Mouse (Mus musculus) limb, embryonic 10.5 days (tissue): Measurements from ENCODE around the gene Tpcn1. TPM values are rescaled to one million over a fixed set of nuclear protein-coding genes. Genes with fewer than 3 reads are reported as not detected.

Source experiments
- DNase-seq: peaks from one replicate; pipeline ENCODE4 v3.0.0-alpha.2; 2017; ENCODE audit warnings: low spot score
- H3K27ac ChIP-seq: fragments of 300-500 bp; sonication (generic); 2 replicates; pipeline ENCODE4 v1.5.1; 2016; ENCODE audit warnings: mild to moderate bottlenecking
- H3K27me3 ChIP-seq: fragments of 300-500 bp; sonication (generic); 2 replicates; pipeline ENCODE4 v1.6.1; 2016; ENCODE audit warnings: low read depth, mild to moderate bottlenecking; ENCODE audit not compliant: poor library complexity, severe bottlenecking
- H3K36me3 ChIP-seq: fragments of 300-500 bp; sonication (generic); 2 replicates; pipeline ENCODE4 v1.6.1; 2016; ENCODE audit warnings: mild to moderate bottlenecking, moderate library complexity
- H3K4me1 ChIP-seq: fragments of 300-500 bp; sonication (generic); 2 replicates; pipeline ENCODE4 v1.6.1; 2016
- H3K4me3 ChIP-seq: fragments of 300-500 bp; sonication (generic); 2 replicates; pipeline ENCODE4 v1.5.1; 2016; ENCODE audit warnings: mild to moderate bottlenecking, moderate library complexity
- H3K9me3 ChIP-seq: fragments of 300-500 bp; sonication (generic); replicated peaks from 2 replicates; pipeline ENCODE4 v1.6.1; 2016; ENCODE audit warnings: mild to moderate bottlenecking
- WGBS: fragments of 180-500 bp; shearing (Covaris S2); methylation state at CpG from one replicate; pipeline ENCODE4 v1.1.7; 2016; 5-methylcytosine and 5-hydroxymethylcytosine counted together
- polyA plus RNA-seq: library from polyadenylated mRNA; unstranded; fragments of >200 nt; fragmentation: Nextera tagmentation; extraction: Ambion mirVana; gene quantifications from 2 replicates; pipeline ENCODE4 v1.2.1, GENCODE M21; 2016

The Tpcn1 gene
- polyA plus RNA-seq, 1 experiment from 2014 or later: 13.2 TPM

GRCm38 (mm10) chr5:120526311-120526710 lies 62.2 kb downstream of the Tpcn1 start:
- peak overlapping the region; percentile 40; the same call in 1 of the 2 replicates for H3K27ac ChIP-seq
- H3K36me3 ChIP-seq: peaks cover 5% of the 10 kb centered on the region; the same call in 1 of the 2 replicates
- H3K9me3 ChIP-seq: no peaks in the 10 kb centered on the region
- no peak for DNase-seq
- H3K27me3 ChIP-seq: no peaks in the 10 kb centered on the region
- no peak overlapping the region for H3K4me3 ChIP-seq
- peaks cover 14% of the 10 kb centered on the region for H3K4me1 ChIP-seq
- WGBS: 66% methylated on average over 11 of the region's 11 CpGs

GRCm38 (mm10) chr5:120525737-120526136 lies 62.7 kb downstream of the Tpcn1 start:
- no peaks in the 10 kb centered on the region for H3K27me3 ChIP-seq
- H3K36me3 ChIP-seq: peaks cover 5% of the 10 kb centered on the region; the same call in 1 of the 2 replicates
- WGBS: 32% methylated on average over 5 of the region's 5 CpGs
- H3K9me3 ChIP-seq: no peaks in the 10 kb centered on the region
- H3K4me1 ChIP-seq: peaks cover 14% of the 10 kb centered on the region
- H3K27ac ChIP-seq: 0 out of 2 replicates have a peak overlapping the region, but pooled peaks have one; percentile 6
- no peak overlapping the region for H3K4me3 ChIP-seq
- DNase-seq: no peak

- WGBS: 96% methylated on average over 2 of the region's 2 CpGs
- Histone ChIP-seq H3K36me3 (0 out of 2 replicates have a peak, but pooled peaks cover 2% of the 10 kb centered on the region), H3K27me3 (no peaks in the 10 kb centered on the region), H3K4me3 (no peak overlapping the region), H3K27ac (no peak overlapping the region), H3K9me3 (no peaks in the 10 kb centered on the region), H3K4me1 (peaks cover 14% of the 10 kb centered on the region)
- no peak for DNase-seq
Observed at GRCm38 (mm10) chr5:120524736-120525135, 63.7 kb downstream of the Tpcn1 start.

GRCm38 (mm10) chr5:120522649-120523048 lies 65.8 kb downstream of the Tpcn1 start:
- Histone ChIP-seq H3K27me3 (no peaks in the 10 kb centered on the region), H3K36me3 (no peaks in the 10 kb centered on the region), H3K4me3 (no peak overlapping the region), H3K9me3 (no peaks in the 10 kb centered on the region), H3K4me1 (peaks cover 14% of the 10 kb centered on the region), H3K27ac (no peak overlapping the region)
- WGBS: 74% methylated on average over 3 of the region's 3 CpGs
- no peak for DNase-seq

- peaks cover 10% of the 10 kb centered on the region for H3K27me3 ChIP-seq
- no peak overlapping the region for H3K4me3 ChIP-seq
- no peak overlapping the region for H3K27ac ChIP-seq
- no peaks in the 10 kb centered on the region for H3K9me3 ChIP-seq
- H3K4me1 ChIP-seq: peaks cover 31% of the 10 kb centered on the region
- 58% methylated on average over 9 of the region's 9 CpGs for WGBS
- no peaks in the 10 kb centered on the region for H3K36me3 ChIP-seq
- DNase-seq: no peak
Observed at GRCm38 (mm10) chr5:120517552-120517951, 70.9 kb downstream of the Tpcn1 start.

- H3K4me1 ChIP-seq: peaks cover 35% of the 10 kb centered on the region
- WGBS: 39% methylated on average over 15 of the region's 15 CpGs
- H3K27me3 ChIP-seq: peaks cover 22% of the 10 kb centered on the region
- no peak overlapping the region for H3K27ac ChIP-seq
- no peak overlapping the region for H3K4me3 ChIP-seq
- DNase-seq: no peak
- no peaks in the 10 kb centered on the region for H3K9me3 ChIP-seq
- H3K36me3 ChIP-seq: no peaks in the 10 kb centered on the region
Observed at GRCm38 (mm10) chr5:120516221-120516984, 72.1 kb downstream of the Tpcn1 start.

- no peak overlapping the region for H3K27ac ChIP-seq
- 75% methylated on average over 7 of the region's 7 CpGs for WGBS
- DNase-seq: no peak
- no peaks in the 10 kb centered on the region for H3K9me3 ChIP-seq
- H3K36me3 ChIP-seq: no peaks in the 10 kb centered on the region
- no peak overlapping the region for H3K4me3 ChIP-seq
- H3K27me3 ChIP-seq: peaks cover 23% of the 10 kb centered on the region
- peaks cover 45% of the 10 kb centered on the region for H3K4me1 ChIP-seq
Observed at GRCm38 (mm10) chr5:120515451-120515850, 73.0 kb downstream of the Tpcn1 start.

GRCm38 (mm10) chr5:120514754-120515153 lies 73.7 kb downstream of the Tpcn1 start:
- H3K27me3 ChIP-seq: peaks cover 23% of the 10 kb centered on the region
- H3K27ac ChIP-seq: no peak overlapping the region
- H3K4me1 ChIP-seq: peaks cover 49% of the 10 kb centered on the region
- H3K9me3 ChIP-seq: no peaks in the 10 kb centered on the region
- no peak overlapping the region for H3K4me3 ChIP-seq
- no peaks in the 10 kb centered on the region for H3K36me3 ChIP-seq
- DNase-seq: no peak
- 51% methylated on average over 4 of the region's 4 CpGs for WGBS

- no peak overlapping the region for H3K27ac ChIP-seq
- no peak for DNase-seq
- no peak overlapping the region for H3K4me3 ChIP-seq
- H3K9me3 ChIP-seq: no peaks in the 10 kb centered on the region
- H3K36me3 ChIP-seq: no peaks in the 10 kb centered on the region
- 89% methylated on average over 9 of the region's 9 CpGs for WGBS
- H3K4me1 ChIP-seq: peaks cover 49% of the 10 kb centered on the region
- H3K27me3 ChIP-seq: peaks cover 23% of the 10 kb centered on the region
Observed at GRCm38 (mm10) chr5:120514031-120514677, 74.3 kb downstream of the Tpcn1 start.

- H3K36me3 ChIP-seq: no peaks in the 10 kb centered on the region
- no peak for DNase-seq
- peaks cover 23% of the 10 kb centered on the region for H3K27me3 ChIP-seq
- WGBS: 40% methylated on average over 15 of the region's 15 CpGs
- 0 out of 2 replicates have a peak overlapping the region, but pooled peaks have one; percentile 25 for H3K27ac ChIP-seq
- no peak overlapping the region for H3K4me3 ChIP-seq
- H3K4me1 ChIP-seq: peaks cover 49% of the 10 kb centered on the region
- H3K9me3 ChIP-seq: no peaks in the 10 kb centered on the region
Observed at GRCm38 (mm10) chr5:120512911-120513555, 75.4 kb downstream of the Tpcn1 start.

- DNase-seq: no peak
- H3K9me3 ChIP-seq: no peaks in the 10 kb centered on the region
- H3K36me3 ChIP-seq: no peaks in the 10 kb centered on the region
- 34% methylated on average over 14 of the region's 14 CpGs for WGBS
- H3K4me3 ChIP-seq: peak overlapping the region; percentile 60
- peaks cover 47% of the 10 kb centered on the region for H3K4me1 ChIP-seq
- H3K27me3 ChIP-seq: peaks cover 23% of the 10 kb centered on the region
- H3K27ac ChIP-seq: peak overlapping the region; percentile 69; the same call in 1 of the 2 replicates
Observed at GRCm38 (mm10) chr5:120511643-120512220, 76.7 kb downstream of the Tpcn1 start.

GRCm38 (mm10) chr5:120510982-120511642 lies 77.4 kb downstream of the Tpcn1 start, which contains the start of gene Slc8b1:
Slc8b1 (plus strand) TSS chr5:120511168.
- Histone ChIP-seq H3K4me3 (peak within 1 kb of the TSS; percentile 60), H3K36me3 (no peaks in the 10 kb centered on the region), H3K9me3 (no peaks in the 10 kb centered on the region), H3K27me3 (peaks cover 23% of the 10 kb centered on the region), H3K4me1 (peaks cover 41% of the 10 kb centered on the region), H3K27ac (peak within 1 kb of the TSS; percentile 69)
- WGBS: 1% methylated on average over 36 of the region's 36 CpGs
- peak; percentile 96 for DNase-seq
